Mouse (Mus musculus): ENCODE measurements around the gene Adamtsl3.
A peak's percentile ranks its signal among the peaks of the same experiment; 100 is the strongest.

The Adamtsl3 gene

DNA sequence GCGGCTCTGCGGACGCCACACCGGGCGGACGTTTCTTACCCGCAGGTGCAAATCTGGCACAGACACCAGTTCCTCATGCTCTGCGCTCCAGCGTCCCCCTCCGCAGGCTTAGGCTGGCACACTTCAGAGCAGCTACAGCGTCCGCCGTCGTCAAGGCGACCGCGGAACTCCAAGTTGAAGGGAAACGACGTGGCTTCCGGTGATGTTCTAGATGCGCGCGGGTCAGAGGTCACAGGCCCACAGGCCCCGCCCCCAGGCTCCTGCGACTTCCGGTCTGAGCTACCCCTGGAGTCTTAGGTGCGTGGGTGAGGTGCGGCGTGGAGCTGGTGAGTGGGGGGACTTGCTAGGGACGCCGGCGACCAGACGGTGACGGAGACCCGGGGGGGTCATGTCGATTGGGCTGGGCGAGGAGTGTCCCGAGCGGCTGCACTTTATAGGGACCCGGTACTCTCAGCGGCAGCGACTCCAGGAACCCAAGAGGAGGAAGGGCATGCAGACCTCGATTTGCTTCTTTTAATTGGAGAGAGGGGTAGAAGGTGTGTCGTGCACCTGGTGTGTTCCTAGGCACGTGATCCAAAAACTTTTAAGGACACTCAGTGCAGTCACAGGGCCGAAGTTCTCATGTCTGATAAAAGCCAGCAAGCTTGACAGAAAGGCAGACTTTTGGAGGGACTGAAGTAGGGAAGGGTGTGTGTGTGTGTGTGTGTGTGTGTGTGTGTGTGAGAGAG lies 313.0 kb downstream of the Adamtsl3 start, which contains the start of the genes Saxo2 and Efl1:
Saxo2 (minus strand) TSS at position 176 of the 728 bp plus-strand sequence.
Efl1 (plus strand) TSS at position 262 of the 728 bp plus-strand sequence.
- DNase-seq (ENCODE audit: low read depth): peak; percentile 90

DNA sequence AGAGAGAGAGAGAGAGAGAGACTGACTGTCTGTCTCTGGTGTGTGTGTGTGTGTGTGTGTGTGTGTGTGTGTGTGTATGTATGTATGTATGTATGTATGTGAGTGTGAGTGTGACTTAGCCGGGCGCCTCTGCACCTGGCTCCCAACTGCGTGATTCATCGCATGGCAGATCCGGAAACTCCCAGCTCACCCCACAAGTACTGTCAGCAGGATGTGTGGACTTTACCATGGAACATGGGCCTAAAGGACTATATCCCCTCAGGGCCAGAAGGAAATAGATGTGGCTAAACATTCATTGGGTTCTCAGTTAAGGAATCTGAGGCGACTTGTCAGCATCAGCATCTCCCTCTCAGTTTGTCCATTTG lies 313.6 kb downstream of the Adamtsl3 start:
- peak; percentile 13 for DNase-seq (ENCODE audit: low read depth)
